Mouse (Mus musculus) naive thymus-derived CD4-positive, alpha-beta T cell, adult 5 months (primary cell): Measurements from ENCODE around the gene Ankle2. TPM values are rescaled to one million over a fixed set of nuclear protein-coding genes. Genes with fewer than 3 reads are reported as not detected.

Experiments used
- polyA plus RNA-seq: library from polyadenylated mRNA; unstranded; fragments of 100-300 nt; shearing (Covaris generic); gene quantifications from one replicate; pipeline ENCODE4 v1.2.1, GENCODE M21; 2017

The Ankle2 gene
- polyA plus RNA-seq = 48.9 TPM

GRCm38 (mm10) chr5:110230780-110231461 is at the start of gene Ankle2:
Ankle2 (plus strand) TSS chr5:110231004.

GRCm38 (mm10) chr5:110269141-110270101 is 38.6 kb downstream of the Ankle2 start, which contains the start of gene Pgam5:
Pgam5 (minus strand) TSS chr5:110269913.

GRCm38 (mm10) chr5:110285770-110286445 is 55.1 kb downstream of the Ankle2 start, which contains the start of the genes Pxmp2 and Pole:
Pxmp2 (minus strand) TSS chr5:110286186.
Pole (plus strand) TSS chr5:110286306.

Other genes with a start within 250 kb of the Ankle2 start
- gene Zfp932, start 234.5 kb upstream of the Ankle2 start, polyA plus RNA-seq = 16.6 TPM
- gene Gm17655, start 158.5 kb upstream of the Ankle2 start, polyA plus RNA-seq = 7.4 TPM
- gene Gm35315, start 136.6 kb upstream of the Ankle2 start, polyA plus RNA-seq = 0.86 TPM
- gene Plcxd1, start 131.0 kb upstream of the Ankle2 start, polyA plus RNA-seq = 2.8 TPM
- gene Gtpbp6, start 122.8 kb upstream of the Ankle2 start, polyA plus RNA-seq = 67.6 TPM
- gene Zfp605, start 120.9 kb upstream of the Ankle2 start, polyA plus RNA-seq = 1.8 TPM
- gene Chfr, start 95.2 kb upstream of the Ankle2 start, polyA plus RNA-seq = 65.5 TPM
- 30.7 TPM for gene Golga3, start 54.3 kb upstream of the Ankle2 start, polyA plus RNA-seq
- 59.6 TPM for gene Pgam5, start 38.9 kb downstream of the Ankle2 start, polyA plus RNA-seq
- gene Pxmp2, start 55.2 kb downstream of the Ankle2 start, polyA plus RNA-seq = 2.4 TPM
- gene Pole, start 55.3 kb downstream of the Ankle2 start, polyA plus RNA-seq = 3.6 TPM
- gene P2rx2, start 112.2 kb downstream of the Ankle2 start, polyA plus RNA-seq = not detected
- gene Lrcol1, start 113.7 kb downstream of the Ankle2 start, polyA plus RNA-seq = not detected
- 119 TPM for gene Fbrsl1, start 217.5 kb downstream of the Ankle2 start, polyA plus RNA-seq